13 mouse cellular contexts compared by ENCODE assay signal in the genomic region with DNA sequence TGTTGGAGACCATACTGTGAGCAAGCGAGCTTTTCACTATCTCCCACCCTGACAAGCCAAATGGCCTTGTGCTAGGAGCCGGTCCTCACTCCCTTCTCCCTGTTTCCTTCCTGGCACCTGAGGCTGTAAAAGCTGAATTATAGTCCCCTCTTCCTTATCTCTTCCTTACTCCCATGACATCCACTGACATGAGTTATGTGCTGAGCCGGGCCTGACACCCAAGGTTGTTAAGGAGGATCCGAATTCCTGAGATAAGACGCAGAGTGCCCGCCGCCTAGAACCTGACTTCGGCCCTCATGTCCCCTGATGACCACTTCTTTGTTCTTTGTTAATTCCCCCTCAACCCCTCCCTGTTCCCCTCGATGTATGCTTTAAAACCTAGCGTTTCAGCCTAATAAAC.
DNase-seq lines count a peak whose midpoint lies in the region.
"Had no signal": no experiment of that assay in that cellular context is flagged by ENCODE, and none has a peak within 500 bp of the region (broad histone marks: within the 10 kb centered on the region; RNA-seq: fewer than 3 reads in every experiment).

No protein-coding gene starts in this region.

- DNase-seq in adrenal gland, adult (ENCODE audit: inconsistent age in 2 of 2, low spot score in 1 of 2): peak; percentile 38 to 81
- no peak for DNase-seq in adrenal gland, adult 18-20 months (ENCODE audit: low spot score in 2 of 2)
- peak; percentile 61 for DNase-seq in adrenal gland, adult 8-10 months
- DNase-seq in adrenal gland, postnatal 14 days: peak; percentile 55
- DNase-seq in adrenal gland, postnatal 36 days: peak; percentile 37 to 57
- DNase-seq in cerebellum, adult 9-10 months: no peak
- DNase-seq in layer of hippocampus, postnatal 10 days (ENCODE audit: low spot score in 2 of 2): no peak
- DNase-seq: B cell, adult 2 months; cerebellum, adult 11 months; cerebellum, adult 18-20 months; cerebellum, adult 8-10 months; cerebellum, postnatal 10 days; cerebellum, postnatal 25 days had no signal

Comparison
In these comparisons a context has a peak if more than half of its experiments do, and no peak if none do; other contexts are left out.
1. DNase-seq: peak in adrenal gland, adult (2 of 2), adrenal gland, adult 8-10 months (single experiment), adrenal gland, postnatal 14 days (single experiment) and adrenal gland, postnatal 36 days (2 of 2); none in adrenal gland, adult 18-20 months (0 of 2), cerebellum, adult 9-10 months (single experiment) and layer of hippocampus, postnatal 10 days (0 of 2).